Mouse (Mus musculus) skeletal muscle tissue, adult 2 months (tissue): ENCODE data around the gene Ogfod3.
A peak's percentile ranks its signal among the peaks of the same experiment; 100 is the strongest.

ENCODE experiments used
- DNase-seq: peaks from one replicate; pipeline ENCODE4 v3.0.0-alpha.2; 2012; ENCODE audit warnings: low read depth, low spot score

The Ogfod3 gene

DNA sequence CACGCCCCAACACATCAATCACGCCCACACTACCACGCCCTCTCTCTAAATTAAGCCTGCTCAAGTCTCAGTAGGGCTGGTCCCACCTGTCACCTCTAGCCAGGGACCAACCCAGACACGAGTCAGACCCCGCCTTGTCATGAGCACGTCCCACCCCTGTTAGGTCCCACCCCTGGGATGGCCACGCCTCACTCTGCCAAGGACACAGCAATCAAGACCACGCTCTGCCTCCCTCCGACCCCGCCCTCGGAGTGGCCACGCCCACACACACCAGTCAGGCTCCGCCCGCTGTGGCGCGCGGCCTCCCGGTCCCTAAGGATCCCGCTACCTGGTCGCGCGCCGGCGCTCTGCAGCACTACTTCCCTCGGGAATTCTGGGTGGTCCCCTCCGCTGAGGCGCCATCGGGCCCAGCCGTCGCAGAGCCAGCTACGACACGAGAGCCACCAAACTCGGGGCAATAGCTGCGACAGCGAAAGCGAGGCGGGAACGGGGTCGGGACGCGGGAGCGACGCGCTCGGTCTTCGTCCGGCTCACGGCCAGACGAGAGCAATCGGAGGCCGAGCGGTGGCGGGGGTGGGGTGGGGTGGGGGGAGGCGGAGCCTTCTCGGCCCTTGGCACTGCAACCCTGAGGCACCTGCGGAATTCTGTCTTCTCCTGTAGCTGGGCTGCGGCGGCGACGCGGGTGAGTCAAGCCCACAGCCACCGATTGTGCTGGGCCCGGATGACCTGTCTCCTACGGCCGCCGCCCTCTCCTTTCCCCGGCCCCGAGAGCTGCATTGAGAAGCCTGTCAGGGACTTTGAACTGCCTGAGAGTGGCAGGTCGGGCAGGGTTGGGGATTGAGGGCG is at the start of gene Ogfod3, which contains the start of gene Hexdc:
TSS of gene Ogfod3 (minus strand) at position 551 of the 846 bp plus-strand sequence.
TSS of gene Hexdc (plus strand) at position 273 of the 846 bp plus-strand sequence.
- DNase-seq, result peak; percentile 95

DNA sequence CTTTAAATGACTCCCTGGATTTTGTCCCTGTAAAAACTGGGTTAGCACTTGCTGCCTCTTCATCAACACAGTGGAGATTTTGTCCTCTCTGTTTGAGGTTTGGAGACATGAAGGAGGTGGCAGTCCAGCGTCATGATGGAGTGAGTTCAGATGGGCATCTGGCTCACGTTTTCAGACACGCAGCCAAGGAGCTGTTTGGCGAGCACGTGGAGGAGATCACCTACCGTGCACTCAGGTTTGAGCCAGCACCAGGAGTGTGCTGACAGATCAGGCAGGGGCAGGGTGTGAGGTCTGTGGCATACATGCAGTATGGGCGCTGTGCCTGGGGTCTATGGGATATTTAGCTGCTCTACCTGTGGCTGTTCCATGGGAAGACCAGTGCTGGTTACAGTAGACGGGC is 45.7 kb upstream of the Ogfod3 start:
- no peak for DNase-seq

DNA sequence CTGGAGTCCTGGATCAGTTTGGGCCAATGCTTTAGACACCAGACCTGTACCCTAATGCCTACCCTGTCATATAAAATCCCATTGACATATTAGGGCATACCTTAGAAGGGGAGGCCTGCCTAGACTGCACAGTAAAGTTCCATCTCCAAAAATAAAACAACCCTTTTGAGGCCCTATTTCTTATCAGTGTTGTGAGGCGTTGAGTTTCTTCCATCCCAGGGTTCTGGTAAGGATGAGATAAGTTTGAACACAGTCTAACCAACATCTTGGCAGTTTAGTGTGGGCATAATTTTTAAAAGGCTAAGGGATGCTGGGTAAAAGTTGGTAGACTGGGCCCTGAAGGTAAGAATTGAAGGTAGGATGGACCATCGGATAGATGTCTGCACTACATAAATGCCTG is 35.2 kb upstream of the Ogfod3 start:
- DNase-seq, result no peak

DNA sequence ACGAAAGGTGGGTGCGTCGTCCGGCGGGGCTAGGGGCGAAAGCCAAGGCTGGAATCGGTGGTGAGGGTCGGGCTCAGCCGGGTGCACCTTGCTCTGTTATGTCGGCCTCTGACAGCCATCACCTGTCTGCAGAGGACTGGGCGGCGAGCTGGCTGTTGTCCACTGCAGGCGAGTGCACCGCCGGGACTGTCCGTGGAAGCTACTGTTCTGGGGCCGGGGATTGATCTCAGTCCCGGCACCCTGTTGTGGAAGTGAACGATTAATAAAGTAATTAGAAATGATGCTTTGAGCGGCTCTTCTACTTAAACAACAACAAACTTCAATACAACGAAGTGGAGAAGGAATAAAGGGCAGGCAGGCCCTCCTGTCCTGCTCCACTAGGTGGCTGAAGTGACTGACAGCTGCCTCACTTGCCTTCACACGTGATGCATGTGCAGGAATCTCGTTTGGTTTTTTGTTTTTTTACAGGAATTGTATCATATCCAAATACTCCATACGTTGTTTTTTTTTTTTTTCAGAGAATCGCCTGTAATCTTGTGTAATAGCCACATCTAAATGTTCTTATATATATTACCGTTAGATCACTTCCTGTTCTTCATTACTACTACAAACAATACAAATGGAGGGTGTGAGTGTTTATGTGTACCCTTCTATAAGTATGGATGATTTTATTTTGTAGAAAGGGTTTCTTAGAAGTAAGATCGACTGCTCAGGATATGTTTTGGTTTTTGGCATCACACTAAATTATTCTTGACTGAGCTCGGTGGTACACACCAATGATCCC is 33.0 kb upstream of the Ogfod3 start:
- peak; percentile 52 for DNase-seq

DNA sequence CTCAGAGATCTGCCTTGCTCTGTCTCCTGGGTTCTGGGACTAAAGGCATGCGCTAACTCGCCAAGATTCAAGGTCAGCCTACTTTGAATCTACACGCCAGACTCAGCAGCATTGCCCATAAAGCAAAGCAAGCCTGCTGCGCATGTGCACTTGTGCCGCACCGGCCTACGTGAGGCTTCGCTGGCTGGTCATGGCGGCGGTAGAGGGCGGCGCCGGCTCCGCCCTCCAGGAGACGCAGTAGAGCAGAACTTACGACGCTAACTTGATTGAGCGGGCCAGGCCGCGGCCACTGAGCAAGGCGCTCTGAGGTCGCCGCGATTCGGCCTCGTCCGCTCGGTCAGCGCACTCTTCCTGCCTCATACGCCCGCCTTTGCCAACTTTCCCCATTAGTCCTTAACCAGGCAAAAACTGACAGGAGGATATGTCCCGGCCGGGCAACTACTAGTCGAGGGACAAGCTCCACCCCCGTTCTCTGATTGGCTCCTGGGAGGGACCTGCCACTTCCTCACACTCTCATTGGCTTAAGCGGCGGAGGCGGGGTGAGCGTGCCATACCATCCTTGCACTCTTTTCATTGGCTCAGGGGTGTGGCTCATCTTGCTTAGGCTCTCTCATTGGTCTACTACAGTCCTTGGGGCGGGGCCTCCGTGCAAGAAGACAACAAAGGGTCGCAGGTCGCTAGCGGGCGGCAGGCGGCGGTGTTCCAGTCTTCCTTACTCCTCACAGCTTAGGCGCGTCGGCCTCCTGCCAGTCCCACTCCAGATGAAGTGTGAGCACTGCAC is 32.2 kb upstream of the Ogfod3 start, which contains the start of gene Narf:
TSS of gene Narf (plus strand) at position 690 of the 781 bp plus-strand sequence.
- peak; percentile 99 for DNase-seq

DNA sequence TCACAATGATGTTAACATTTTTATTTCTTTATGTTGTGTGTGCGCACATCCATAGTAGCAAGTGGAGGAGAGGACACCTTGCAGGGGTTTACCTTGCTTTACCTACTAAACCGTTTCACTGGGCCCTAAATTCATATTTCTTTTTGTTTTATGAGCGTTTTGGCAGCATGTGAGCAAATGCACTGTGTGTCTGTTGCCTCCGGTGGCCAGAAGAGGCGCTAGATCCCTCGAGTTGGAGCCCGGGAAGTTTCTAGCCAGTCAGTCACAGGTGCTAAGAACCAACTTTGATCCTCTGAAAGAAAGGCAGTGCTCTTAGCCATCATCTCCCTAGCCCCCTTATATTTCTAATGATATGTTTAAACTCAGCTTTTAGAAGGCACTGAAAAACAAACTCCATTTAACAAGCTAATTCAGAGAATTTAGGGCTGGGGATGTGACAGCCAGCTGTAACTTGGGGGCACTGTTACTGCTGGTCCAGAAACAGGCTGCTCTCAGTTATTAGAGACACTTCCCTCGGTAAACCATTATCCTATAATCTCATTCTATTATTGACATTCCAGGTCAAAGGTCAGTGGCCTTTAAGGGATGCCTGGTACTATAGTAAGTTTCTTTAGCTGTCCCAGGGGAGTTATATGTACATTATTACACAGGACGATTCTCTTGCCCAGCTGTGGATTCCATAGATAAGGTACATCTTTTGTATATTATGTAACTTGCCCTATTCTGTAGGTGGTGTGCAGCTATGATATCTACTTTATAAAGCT is 31.1 kb upstream of the Ogfod3 start:
- DNase-seq, result peak; percentile 31

DNA sequence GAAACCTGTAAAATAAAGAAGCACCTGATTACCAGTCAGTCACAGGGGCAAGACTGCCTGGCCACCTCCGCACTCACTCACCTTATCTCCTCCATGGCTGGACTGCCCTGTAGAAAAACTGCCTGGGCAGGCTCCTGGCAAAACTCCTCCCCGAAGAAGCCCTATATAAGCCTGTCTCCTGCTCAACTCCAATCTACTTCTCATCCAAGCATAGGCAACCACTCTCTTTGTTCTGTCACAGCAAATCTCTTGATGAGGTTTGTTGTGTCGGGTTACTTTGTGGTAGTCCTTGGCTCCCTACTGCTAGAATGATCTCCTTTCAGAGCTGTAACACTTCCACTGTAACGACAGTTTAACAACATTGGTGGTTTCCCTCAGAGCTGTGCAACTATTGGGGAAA is 28.2 kb upstream of the Ogfod3 start:
- no peak for DNase-seq

DNA sequence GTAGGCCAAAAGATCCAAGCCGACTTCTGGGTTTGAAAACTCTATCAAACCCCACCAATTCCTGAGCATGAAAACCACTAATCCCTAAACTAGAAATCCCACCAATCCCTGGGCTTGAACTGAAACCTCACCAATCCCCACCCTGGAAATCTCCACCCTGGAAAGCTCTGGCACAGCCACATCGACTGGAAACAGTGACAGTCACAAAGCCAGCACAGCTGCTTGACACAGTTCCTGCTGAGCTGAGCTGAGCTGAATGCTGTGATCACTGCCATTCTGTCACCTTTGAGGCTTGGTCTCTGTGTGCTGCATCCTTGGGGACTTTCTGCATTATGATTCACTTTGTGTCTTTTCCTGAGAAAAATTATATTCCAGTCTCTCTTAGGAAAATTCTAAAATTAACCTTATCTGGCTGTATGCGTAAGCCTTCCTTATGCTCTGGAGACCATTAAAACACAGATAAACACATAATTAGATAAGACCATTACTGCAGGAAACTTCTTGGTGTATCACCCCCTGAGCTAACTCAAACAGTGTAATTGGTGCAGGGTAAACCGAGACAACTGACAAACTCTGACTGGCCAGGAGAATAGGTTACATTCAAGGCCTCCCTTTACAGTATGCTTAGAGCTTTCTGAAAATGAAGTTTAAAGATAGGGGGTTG is 27.2 kb upstream of the Ogfod3 start:
- DNase-seq, result no peak

DNA sequence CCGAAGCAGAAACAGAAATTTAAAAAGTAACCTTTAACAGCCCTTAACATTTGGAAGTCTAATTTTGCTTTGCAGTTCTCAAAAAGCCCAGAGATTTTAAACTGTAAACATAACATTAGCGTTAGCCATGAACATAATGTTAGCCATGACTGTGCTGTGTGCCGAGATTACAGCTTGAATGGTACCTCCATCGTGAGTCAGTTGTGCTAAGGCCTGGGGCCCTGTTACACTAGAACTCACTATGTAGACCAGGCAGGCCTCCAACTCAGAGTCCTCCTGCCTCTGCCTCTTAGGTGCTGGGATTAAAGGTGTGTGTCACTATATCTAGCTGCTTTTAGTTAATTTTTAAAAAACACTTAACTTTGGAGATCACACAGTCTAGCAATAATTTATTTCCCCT is 26.7 kb upstream of the Ogfod3 start:
- no peak for DNase-seq

DNA sequence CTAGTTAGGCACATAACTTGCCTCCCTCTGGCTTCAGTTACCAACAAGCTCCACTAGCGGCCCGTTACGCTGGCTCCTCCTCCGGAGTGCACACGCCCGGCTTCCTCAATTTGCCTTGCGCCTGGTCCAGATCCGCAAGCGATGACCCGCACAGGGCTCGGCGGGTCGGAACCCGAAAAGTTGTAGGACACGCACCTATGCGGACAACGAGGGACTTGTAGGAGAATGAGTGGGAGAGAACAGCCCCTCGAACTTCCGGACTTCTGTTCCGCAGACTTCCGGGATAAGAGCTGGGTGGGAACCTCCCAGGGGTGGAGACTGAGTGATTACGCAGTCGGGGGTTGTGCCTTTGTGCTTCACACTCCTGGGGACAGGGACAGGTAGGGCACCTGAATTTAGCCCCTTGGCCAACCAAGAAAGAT is 24.5 kb upstream of the Ogfod3 start, which contains the start of gene Cybc1:
TSS of gene Cybc1 (minus strand) at position 305 of the 422 bp plus-strand sequence.
- peak; percentile 59 for DNase-seq

DNA sequence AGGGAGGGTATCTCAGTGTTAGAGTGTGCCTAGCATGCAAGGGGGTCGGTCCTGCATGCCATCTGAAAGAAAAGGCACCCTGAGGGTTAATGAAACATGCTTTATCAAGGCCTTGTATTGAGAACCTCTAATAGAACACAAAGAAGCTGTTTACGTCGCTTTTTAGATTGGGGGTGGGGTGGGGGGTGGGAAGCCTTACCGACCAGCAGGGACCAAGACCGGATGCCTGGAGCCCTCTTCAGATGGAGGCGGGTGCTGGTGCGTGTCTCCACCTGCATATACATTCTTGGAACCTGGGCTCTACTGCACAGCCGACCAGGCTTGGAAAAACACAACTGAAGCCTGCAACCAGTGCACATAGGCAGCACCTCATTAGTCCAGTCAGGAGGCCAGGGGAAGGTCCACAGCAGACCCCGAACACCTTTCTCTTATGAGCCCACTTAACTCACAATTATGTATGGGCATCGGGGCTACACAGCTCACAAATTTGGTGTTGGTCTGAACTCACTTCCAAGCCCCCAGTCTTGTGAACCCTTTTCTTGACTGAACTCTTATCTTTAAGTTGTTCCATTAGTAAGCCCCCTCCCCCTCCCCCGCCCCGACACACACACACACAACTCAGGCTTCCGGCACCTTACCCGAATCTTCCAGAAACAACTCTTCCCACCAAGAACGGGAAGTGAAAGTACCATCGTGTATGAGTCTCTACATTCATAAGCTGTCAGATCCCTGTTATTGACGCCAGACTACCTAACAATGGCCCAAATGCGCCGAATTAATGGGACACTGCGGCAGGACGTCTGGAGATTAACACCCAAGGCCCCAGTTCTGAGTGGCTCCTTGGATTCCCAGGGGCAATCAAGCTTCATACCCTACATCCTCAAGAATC is 23.9 kb upstream of the Ogfod3 start:
- DNase-seq, result no peak

DNA sequence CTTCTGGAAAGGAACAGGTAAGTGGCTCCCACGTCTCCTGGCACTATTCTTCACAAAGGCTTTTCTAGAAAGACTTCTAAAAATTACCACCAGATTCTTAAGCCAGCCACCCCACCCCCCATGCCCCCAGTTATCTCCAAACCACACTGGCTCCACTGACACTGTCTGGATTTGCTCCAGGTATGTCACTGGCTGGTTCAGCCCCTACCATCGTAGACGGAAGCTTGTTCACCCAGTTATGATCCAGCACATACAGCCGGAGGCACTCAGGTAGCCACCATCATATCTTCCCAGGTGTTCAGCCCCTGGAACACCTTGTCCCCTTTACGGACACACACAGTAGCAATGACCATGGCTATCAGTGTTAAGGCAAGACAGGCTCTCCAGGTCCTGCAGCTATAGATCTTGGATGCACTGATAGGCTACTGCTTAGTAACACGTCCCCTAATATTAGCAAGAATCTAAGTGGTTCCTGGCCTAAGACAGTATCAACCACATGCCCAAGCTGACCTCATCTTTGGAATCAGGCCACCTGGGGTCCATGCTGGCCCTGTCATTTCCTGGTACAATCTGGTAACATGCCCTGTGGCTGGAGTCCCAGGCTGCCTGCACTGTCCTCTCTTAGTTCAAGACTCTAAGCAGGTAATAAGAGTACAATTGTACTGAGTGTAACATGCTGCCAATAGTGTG is 17.0 kb upstream of the Ogfod3 start:
- DNase-seq, result no peak

DNA sequence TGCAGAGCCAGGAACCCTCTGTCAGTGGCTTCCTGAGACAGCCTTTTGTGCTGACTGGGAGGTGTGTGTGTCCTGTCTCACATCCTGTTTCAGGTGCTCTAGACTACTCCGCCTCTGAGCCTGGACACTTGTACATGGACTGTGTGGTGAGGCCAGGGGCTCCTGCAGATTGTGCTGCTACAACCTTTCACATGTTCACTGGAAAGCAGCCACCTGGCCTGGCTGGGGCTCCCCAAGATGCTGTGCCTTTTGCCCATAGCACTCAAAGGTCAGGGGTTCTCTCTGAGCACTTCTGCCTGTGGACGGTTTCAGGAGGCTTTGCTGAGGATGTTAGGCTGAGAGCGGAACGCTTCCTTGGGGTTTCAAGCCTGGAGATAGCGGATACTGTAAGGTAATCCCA is 16.3 kb upstream of the Ogfod3 start:
- no peak for DNase-seq

DNA sequence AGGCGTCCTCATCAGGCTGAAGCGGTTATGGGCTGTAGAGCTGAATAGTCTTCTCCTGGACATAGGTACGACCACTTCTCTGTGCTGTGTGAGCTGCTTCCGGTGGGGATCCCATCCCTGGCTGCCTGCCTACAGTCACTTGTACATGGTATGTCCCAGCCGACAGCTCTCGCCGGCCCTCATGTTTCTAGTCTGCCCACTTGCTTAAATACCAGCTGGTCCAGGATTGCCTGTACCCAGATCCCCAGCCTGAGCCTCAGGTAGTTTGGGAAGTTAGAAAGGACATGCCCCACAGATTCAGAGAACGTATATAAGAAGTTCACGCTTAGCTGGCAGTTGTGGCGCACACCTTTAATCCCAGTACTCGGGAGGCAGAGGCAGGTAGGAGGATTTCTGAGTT is 15.3 kb upstream of the Ogfod3 start:
- no peak for DNase-seq

DNA sequence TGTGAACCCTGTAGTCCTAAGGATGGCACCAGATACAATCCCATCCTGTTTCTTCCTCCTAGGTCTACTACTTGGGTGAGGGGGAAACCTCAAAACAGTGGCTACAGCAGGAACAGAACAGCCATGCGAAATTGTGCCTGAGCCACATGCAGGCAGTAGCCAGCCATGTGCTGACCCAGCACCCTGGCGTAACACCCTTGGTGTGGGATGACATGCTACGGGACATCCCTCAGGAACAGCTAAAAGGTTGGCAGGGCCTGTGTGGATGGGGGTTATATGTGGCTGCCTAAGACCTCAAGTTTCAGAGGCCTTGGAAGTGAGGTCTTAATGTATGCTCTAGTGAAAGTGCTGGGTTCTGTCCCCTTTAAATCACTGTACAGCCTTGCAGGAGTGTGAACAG is 12.3 kb upstream of the Ogfod3 start:
- DNase-seq, result peak; percentile 61

DNA sequence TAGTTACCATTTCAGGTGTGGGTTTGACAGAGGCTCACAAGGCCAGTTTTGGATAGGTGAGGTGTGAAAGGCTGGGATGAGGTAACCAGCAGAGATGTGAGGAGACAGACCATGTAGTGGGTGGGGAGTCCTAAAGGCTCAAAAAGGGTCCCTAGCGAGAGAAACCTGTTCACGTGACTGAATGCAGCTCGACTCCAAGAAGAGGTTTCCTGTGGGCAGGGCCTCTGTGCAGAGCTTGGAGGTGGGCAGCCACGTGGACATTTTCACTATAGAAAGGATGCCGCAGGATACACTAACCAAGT is 701 bp downstream of the Ogfod3 start:
- DNase-seq, result no peak

DNA sequence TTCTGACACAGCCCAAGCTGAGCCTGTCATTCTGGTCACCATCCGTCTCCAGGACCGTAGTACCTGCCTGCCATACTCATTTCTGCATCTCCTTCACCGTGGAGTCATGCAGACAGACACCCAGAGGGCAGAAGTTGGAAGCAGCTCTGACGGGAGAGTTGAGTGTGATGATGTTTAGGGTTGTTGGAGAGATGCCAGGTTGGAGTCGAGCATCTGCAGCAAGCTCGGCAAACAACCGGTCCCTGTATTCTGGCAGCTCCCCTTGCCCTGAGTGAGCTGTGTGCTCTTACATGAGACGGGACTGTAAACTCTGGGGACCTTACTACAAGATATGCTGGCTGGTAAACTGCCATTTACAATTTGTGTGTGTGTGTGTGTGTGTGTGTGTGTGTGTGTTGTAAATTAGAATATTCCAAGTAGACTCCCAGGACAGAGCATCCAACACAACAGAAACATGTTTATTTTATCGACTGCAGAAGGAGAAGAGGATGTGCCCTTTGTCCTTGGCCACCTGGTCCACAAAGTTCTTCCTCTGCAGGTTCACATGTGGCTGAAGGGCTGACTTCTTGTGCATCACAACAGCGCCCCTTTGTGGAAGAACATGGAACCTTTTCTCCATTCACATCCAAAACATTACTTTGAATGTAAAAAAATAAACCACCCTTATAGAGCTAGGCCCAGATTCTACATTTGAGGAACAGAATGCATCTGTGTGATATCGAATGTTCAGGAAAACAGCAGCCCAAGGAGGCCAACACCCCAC is 2.9 kb downstream of the Ogfod3 start:
- peak; percentile 51 for DNase-seq

DNA sequence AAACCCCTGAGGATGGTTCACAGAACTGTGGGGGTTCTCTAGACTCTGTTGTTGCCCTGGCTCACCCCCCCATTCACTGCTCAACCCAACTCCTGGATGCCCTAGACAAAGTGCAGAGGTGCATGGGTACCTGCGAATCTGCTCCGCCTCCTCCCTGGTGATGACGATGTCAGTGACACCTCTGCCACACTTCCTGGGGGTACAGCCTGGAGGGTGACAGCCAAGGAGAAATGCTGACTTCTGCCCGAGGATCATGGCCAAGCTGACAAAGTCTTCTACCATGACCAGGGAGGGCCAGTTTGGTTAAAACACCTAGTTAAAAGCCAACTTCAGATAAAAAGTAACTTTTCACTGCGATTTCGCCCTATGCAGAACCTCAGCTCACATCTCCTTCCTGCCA is 3.7 kb downstream of the Ogfod3 start:
- DNase-seq, result no peak
